Mouse (Mus musculus) cerebellum, postnatal 4 days (tissue): ENCODE results near the gene Rab3a.
A peak's percentile ranks its signal among the peaks of the same experiment; 100 is the strongest.

Experiments
- DNase-seq, 2 experiments: peaks; one replicate each; pipeline ENCODE4 v3.0.0; 2022; ENCODE audit warnings: low spot score in 2 of 2, mixed read lengths in 1 of 2

Gene Rab3a

DNA sequence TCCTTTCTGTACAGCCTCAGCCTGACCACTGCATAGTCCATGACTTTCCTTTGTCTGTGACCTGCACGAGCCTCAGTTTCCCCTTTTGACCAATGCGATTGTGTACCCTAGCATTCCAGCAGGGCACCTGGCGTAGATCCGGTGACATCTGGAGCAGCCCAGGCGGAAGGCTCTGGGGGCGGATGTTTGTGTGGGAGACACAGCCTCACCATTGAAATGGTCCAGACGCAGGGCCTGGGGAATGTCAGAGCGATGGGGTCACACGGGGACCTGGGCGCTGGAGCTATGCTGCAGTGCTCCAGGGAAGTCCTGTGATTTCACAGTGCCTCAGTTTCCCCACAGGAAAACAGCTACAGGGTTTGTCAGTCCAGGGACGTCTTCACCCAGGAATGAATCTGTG is 12.3 kb upstream of the Rab3a start:
- no peak for DNase-seq

DNA sequence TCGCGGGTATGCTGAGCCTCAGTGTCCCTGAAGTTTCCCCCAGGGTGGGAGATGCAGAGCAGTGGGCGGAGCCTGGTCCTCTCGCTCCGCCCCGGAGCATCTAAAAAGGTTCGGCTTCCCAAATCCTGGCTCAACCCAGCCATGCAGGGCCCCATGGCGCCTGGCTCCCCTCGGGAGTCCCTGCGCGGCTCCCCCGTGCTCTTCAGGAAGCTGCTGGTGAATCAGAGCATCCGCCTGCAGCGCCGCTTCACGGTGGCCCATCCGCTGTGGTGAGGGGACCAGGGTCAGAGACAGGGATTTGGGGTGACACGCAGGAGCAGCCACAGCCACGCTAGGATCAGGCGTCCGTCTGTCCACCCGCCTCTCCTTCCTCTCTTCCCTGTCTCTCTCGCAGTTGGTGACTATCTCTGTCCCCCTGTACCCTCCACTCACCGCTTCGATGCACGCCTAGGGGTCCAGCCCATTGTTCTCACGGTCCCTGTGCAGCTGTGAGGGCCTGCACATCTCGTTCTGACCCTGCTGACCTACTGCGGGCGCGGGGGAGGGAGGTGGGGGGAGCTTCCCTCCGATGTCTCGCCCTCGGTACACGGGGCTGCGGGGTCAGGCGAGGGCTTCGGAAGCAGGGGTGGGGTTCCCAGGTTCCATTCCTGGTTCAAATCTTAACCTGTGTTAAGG is 11.4 kb upstream of the Rab3a start:
- no peak for DNase-seq

DNA sequence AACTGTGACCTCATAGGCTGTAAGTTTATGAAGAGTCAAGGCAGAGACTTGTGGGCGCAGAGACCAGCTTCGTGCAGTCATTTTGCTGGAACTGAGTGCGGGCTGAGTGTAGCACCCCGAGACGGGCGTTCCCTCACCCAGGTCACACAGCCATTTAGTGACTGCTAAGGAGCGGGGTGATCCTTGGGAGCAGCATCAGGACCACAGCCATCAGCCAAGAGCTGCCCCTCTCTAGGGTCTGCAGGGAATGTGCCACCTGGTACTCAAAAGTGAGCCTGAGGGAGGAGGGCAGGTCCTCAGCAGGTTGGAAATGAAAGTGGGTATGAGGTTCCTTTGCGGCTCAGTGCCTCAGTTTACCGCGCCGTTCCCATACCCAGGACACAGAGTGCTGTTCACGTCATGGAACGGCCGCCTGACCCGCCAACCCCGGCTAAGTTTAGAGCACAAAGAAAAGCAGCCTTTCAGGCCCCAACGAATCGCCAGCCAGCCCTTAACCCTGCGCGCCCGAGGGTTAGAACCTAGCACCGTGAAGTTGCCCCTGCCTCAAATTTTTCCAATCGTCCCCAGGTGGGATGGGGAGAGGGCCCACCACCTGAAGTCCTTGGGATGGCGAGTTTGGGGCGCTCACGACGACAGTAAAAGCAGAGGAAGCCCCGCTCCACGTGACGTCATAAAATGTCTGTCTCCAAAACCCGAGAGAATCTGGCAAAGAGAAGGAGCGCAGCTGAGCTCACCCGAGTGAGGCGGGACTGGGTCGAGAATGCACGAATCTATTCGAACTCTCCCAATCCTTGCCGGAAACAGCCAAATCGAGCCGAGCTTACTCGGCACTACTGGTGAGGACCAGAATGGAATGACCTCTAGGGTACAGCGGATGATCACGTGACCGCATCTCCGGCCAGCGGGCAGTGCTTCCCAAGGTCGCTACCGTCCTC is 10.6 kb upstream of the Rab3a start:
- DNase-seq: no peak

DNA sequence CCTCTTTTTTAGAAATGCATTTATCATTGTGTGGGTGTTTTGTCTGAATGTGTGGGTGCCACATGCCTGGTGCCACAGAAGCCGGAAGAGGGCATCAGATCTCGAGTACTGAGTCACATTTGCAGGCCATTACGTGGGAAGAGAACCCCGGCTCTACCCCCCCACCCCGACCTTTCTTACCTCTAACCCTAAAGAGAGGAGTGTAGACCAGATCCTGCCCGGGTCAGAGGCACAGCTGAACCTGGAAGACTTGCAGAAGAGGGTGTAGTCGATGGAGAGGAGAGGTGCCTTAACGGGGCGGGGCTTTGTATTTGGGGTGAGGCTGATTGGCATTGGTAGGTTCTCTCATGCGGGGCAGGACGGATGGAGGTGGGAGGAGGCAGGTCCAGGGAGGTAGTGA is 9.7 kb upstream of the Rab3a start:
- no peak for DNase-seq

DNA sequence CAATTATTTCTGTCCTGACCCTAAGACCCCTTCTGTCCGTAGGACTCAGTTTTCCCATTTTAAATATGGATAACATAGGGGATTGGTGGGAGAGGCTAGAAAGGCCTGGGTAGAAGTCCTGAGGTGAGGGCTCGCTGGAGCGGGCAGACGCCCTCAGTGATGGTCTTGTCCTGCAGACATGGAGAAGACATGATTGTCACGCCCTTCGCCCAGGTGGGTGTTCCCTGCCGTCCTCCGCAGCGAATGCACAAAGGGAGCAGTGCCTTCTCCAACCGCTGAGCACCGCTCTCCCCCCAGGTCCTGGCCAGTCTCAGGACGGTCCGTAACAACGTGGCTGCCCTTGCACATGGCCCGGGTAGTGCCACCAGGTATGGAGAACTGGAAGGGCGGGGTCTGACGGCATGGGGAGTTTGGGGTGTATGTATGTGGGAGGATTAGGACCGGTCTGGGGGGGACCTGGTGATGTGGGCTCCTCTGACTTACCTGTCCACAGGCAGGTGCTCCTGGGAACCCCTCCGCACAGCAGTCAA is 8.7 kb upstream of the Rab3a start:
- no peak for DNase-seq

DNA sequence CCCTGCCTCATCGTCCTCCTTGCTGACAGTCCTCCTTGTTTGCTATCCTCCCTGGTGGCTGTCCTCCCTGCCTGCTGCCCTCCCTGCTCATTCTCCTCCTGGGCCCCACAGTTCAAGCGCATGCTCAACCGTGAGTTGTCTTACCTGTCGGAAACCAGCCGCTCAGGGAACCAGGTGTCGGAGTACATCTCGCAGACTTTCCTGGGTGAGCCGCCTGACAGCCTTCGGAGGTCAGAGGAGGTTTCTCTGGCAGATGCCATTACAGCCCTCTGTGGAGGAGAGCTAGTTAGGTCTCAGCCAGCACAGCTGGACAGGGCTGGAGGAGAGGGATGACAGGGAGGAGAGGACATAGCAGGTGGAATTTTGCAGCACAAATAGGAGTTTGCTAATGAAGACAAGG is 7.8 kb upstream of the Rab3a start:
- DNase-seq: no peak

DNA sequence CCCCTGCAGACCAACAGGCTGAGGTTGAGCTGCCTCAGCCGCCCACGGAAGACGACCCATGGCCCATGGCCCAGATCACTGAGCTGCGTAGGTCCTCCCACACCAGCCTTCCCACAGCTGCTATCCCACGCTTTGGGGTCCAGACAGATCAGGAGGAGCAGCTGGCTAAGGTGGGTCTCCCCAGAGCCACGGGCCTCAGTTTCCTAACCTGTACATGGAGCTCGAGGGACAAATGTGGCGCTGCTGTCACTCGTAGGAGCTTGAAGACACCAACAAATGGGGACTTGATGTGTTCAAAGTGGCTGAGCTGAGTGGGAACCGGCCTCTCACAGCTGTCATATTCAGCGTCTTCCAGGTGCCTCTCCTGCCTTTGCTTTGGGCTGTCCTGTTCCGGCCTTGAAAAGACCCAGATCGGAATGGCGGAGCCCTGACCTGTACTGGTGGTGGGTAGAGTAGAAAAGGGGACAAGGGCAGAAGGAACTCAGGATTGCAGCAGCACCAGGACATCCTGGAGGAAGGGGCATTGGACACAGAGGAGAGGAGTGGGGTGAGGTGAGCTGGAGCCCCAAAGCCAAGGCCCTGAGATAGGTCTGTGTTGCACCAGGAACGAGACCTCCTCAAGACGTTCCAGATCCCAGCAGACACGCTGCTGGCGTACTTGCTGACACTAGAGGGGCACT is 7.1 kb upstream of the Rab3a start:
- DNase-seq: no peak

DNA sequence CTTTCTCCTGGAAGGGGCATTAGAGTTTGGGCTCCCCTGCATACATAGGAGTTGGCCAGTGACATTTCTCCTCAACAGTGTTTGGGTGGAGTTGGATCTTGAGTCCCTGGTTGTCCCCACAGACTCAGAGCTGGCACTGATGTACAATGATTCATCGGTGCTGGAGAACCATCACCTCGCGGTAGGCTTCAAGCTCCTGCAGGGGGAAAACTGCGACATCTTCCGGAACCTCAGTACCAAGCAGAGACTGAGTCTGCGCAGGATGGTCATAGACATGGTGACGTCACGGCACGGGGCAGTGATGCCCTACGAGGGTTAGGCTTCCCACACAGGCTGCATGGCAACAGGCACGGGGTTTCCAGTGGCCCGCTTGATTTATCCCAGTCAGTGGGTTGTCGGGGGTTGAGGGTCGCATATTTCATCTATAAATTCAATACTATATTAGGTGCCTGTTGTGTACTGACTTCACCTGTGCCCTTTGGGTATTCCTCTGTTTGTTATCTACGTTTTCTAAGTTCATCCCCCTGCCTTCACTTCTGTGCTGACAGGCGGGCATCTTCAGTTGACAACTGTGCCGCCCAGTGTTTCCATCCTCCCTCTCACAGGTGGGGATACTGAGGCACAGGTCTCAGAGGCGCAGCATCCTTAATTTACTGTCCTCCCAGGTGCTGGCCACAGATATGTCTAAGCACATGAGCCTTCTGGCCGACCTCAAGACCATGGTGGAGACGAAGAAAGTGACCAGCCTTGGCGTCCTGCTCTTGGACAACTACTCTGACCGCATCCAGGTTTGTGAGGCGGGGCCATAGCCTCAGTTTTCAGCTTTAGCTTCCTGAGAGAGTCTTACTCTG is 6.0 kb upstream of the Rab3a start:
- DNase-seq: no peak

DNA sequence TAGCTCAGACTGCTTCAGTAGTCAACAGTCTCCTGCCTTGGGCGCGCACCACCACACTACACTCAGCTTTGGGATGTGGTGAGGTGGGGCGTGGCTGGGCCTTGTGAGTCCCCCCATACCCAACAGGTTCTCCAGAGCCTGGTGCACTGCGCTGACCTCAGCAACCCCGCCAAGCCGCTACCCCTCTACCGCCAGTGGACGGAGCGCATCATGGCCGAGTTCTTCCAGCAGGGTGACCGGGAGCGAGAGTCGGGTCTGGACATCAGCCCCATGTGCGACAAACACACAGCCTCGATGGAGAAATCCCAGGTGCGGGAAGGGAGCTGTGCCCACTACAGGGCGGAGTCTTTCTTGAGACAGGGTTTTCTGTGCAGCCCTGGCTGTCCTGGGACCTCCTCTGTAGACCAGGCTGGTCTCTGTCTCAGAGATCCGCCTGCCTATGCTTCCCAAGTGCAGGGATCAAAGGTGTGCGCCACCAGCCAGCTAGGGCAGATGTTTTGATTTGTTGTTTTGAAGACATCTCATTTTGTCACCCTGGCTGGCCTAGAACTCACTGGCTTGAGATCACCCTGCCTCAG is 5.3 kb upstream of the Rab3a start:
- DNase-seq: no peak

DNA sequence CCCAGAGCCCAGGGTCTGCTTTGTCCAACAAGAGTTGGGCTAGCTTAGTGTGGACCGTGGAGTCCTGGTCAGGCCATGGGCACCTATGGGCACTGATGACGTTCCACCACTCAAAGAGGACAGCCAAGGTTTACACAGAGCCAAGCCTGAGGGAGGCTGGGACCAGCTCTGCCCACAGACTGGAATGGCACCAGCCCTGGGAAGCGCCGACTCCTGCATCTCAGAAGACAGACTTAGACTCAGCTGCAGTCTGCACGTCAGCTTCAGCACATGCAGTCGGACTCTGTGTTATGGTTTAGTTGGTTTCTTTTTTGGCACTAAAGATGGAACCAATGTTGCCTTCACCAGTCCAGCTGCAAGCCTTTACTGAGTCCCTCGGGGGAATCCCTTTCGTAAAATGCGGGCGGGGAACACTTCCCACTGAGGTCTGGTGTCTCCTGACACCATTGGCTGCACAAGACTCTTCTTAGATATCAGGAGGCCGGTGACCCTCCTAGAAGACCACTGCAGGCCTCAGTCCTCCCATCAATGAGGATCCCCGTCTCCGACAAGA is 4.3 kb upstream of the Rab3a start:
- DNase-seq: no peak

DNA sequence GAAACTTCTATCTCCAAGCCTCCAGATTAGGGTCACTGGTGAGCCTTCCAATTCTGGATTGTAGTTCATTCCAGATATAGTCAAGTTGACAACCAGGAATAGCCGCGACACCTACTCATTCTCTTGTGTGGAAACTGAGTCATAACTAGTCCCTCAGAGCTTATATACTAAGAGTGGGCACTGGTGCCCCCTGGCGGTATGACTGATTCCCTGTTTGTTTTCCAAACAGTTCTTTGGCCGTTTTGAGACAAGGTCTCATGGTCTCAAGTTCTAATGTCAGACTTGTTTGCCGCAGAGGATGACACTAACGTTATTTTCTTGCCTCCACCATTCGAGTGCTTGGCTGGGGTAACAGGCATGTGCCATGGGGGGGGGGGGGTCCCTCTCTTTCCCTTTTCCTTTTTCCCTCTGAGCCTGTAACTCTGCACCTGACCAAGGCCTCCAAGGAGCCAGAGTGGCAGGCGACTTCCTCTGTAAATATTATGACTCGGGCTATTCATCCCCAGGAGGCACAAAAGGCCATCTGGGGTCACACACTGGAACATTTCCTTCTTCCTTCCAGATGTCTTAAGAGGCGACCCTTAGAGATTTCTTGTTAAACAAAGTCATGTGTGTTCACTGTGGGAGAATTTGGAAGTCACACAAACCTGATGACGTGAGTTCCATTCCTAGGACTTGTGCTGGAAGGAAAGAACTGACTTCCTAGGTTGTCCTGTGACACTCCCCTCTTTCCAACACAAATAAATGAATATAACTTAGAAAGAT is 2.3 kb upstream of the Rab3a start:
- no peak for DNase-seq

DNA sequence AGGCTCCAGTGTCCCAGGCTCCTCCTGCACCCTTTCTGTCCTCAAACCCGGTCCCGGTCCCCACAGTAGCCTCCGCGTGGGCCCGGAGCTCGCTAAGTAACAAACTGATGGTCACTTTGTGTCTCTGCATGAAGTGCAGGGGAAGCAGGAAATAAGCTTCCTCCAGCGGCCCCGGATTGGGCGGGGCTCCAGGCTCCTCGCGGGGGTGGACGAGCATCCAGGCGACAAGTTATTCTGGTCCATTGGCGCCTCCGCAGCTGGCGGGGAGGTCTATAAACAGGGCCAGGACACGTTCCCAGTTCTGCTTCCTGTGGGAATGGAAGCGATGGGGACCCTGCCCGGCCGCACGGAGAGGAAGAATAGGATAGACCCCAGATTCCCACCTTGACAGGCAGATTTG is 1.3 kb upstream of the Rab3a start:
- peak in 1 of 2 experiments; percentile 57 for DNase-seq

DNA sequence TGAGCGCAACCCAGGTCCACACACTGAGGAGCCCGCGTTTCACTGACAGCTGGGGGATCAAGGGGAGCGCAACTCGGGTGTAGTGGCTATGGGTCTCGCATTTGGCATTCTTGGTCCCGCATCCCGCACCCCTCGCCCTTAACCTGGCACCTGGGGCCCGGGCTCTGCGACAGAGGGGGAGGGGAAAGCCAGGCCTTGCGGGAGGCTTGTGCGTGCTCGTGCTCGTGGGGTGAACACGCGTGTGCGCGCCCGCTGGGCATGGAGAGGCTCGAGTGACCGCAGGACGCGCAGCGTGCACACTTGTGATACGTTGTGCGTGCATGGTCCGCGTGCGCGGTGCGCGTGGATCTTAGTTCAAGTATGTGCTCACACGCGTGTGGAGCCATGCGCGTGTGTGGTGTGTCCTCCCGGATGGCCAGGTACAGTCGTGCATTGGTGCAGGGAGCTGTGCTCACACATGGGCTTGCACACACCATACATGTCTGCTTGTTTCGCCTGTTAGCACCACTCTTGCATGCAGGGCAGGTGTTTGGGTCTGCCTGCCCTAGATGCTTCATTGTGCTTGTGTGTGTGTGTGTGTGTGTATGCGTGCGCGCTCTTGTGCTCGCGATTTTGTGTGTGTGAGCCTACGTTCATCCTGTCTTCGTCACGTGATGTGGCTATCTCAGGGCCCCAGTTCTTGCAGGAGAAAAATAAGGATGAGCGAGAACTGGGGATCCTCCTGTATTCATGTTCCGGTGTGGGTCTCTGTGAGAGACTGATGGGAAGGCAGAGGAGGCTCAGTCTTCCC is 587 bp downstream of the Rab3a start:
- peak in 1 of 2 experiments; percentile 72 for DNase-seq

DNA sequence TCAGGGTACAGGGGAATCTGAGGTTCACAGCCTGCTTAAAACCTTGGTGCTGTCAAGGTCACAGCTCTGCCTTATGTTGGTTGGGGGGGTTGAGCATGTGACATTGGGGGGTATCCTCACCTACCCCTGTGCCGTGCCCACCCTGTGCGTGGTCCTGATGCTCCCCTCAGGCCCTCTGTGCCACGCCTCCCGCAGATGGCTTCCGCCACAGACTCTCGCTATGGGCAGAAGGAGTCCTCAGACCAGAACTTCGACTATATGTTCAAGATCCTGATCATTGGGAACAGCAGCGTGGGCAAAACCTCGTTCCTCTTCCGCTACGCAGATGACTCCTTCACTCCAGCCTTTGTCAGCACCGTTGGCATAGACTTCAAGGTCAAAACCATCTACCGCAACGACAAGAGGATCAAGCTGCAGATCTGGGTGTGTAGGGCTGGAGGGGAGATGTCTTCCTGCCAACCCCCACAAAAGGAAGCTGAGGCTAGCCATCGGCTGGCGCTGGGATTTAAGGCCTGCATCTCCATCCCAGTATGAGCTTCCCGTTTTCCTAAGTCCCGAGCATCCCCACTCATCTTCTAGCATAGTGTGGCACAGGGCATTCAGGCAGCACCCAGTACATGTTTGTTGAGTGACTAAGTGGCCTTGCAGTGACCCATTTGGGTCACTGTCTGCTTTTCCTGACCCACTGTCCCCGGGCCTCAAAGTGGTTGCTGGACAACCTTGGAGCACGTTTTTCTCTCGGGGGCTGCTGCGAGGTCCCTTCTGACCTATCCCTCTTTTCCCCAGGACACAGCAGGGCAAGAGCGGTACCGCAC is 1.4 kb downstream of the Rab3a start:
- no peak for DNase-seq

DNA sequence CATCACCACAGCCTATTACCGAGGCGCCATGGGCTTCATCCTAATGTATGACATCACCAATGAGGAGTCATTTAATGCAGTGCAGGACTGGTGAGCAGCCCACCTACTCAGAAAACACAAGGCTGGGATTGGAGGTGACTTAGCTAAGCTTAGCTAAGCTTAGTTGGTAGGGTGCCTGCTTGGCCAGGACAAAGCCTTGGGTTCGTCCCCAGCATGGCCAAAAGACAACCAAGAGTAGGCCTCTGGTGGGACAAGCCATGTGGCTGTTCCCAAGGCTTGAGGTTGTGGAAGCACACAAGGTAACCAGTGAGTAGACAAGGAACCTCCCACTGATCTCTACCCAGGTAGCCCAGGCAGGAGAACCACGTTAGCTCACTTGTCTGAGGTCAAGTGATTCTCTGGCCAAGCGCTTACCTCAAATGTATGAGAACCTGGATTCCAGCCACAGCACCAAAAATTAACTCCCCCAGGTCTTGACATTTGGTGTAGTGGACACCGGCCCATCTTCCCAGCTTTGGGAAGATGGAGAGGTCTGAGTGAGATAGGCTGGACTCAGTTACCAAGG is 2.1 kb downstream of the Rab3a start:
- no peak for DNase-seq

DNA sequence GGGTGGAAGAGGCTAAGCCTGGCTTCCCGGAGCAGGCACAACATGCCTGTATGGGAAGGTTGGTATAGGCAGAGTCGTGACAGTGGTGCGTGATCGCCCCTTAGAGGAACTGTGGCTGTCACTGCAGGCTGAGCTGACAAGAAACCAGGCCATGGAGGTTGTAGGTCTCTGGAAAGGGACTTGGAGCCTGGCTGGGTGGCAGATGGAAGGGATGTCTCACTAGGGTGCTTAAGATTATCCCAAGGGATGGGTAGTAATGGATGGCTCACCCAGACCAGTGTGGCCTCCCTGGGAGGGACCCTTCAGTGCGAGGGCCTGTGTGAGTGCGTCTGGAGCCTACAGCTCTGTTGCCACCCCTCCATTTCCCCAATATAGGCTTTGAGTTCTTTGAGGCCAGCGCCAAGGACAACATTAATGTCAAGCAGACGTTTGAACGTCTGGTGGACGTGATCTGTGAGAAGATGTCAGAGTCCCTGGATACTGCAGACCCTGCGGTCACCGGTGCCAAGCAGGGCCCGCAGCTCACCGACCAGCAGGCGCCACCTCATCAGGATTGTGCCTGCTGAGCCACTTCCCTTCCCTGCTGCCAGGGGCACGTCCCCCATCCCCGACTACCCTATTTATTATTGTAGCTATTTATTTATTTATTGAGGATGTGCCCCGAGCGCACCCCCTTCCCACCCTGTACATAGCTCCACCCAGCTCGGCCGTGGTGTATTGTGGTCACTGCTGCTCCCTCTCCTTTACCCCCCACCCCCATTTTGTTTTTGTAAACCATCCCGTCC is 3.2 kb downstream of the Rab3a start:
- no peak for DNase-seq

DNA sequence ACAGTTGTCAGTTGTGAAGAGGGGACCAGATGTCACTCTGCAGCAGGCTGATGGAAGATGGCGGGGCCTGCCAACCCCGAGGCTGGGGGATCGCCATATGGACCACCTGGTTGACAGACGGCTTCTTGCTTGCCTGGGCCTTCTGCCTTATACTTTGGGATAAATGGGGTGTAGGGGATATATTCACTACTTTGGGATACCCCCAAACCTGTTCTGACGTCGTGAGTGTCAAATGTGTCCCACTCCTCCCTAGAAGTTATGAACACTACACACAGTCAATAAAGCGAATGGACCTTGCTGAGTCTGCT is 3.8 kb downstream of the Rab3a start:
- DNase-seq: peak in 1 of 2 experiments; percentile 69
